Mouse (Mus musculus): ENCODE measurements around the gene Fbxo34. TPM values are rescaled to one million over a fixed set of nuclear protein-coding genes. Genes with fewer than 3 reads are reported as not detected.
A peak's percentile ranks its signal among the peaks of the same experiment; 100 is the strongest.

Gene Fbxo34
- polyA plus RNA-seq, 1 experiment = not detected

- no peak overlapping the region for H3K27ac ChIP-seq (ENCODE audit: insufficient read depth, low read depth, low read length)
- peaks cover 11% of the 10 kb centered on the region for H3K4me1 ChIP-seq (ENCODE audit: control insufficient read depth, insufficient read depth, low read length)
- H3K4me3 ChIP-seq (ENCODE audit: insufficient read depth, low read depth, low read length) = no peak overlapping the region
- WGBS = 65% methylated on average over 1 of the region's 1 CpGs
- no peak for TF ChIP-seq POLR2A (IDR thresholded peaks at IDR 0.05; ENCODE audit: insufficient read depth, low read depth, low read length)
- no peak for TF ChIP-seq CTCF (IDR thresholded peaks at IDR 0.05; ENCODE audit: insufficient read depth, low read depth, low read length)
Observed at GRCm38 (mm10) chr14:47532496-47532895, 82.3 kb downstream of the Fbxo34 start.

GRCm38 (mm10) chr14:47533365-47534175, 83.3 kb downstream of the Fbxo34 start:
- no peak overlapping the region for H3K4me3 ChIP-seq (ENCODE audit: insufficient read depth, low read depth, low read length)
- H3K4me1 ChIP-seq (ENCODE audit: control insufficient read depth, insufficient read depth, low read length) = peaks cover 11% of the 10 kb centered on the region
- WGBS = 21% methylated on average over 11 of the region's 11 CpGs
- H3K27ac ChIP-seq (ENCODE audit: insufficient read depth, low read depth, low read length) = peak overlapping the region; percentile 45
- TF ChIP-seq POLR2A (IDR thresholded peaks at IDR 0.05; ENCODE audit: insufficient read depth, low read depth, low read length) (no peak), CTCF (IDR thresholded peaks at IDR 0.05; ENCODE audit: insufficient read depth, low read depth, low read length) (no peak)

GRCm38 (mm10) chr14:47534176-47534525, 83.9 kb downstream of the Fbxo34 start:
- no peak for TF ChIP-seq POLR2A (IDR thresholded peaks at IDR 0.05; ENCODE audit: insufficient read depth, low read depth, low read length)
- no peak for TF ChIP-seq CTCF (IDR thresholded peaks at IDR 0.05; ENCODE audit: insufficient read depth, low read depth, low read length)
- Histone ChIP-seq H3K27ac (ENCODE audit: insufficient read depth, low read depth, low read length) (no peak overlapping the region; the same call in 1 of the 2 replicates), H3K4me3 (ENCODE audit: insufficient read depth, low read depth, low read length) (no peak overlapping the region), H3K4me1 (ENCODE audit: control insufficient read depth, insufficient read depth, low read length) (peaks cover 11% of the 10 kb centered on the region)
- WGBS = 80% methylated on average over 5 of the region's 5 CpGs

- Histone ChIP-seq H3K4me3 (ENCODE audit: insufficient read depth, low read depth, low read length) (no peak overlapping the region), H3K27ac (ENCODE audit: insufficient read depth, low read depth, low read length) (no peak overlapping the region), H3K4me1 (ENCODE audit: control insufficient read depth, insufficient read depth, low read length) (peaks cover 11% of the 10 kb centered on the region)
- WGBS = 88% methylated on average over 1 of the region's 1 CpGs
- TF ChIP-seq CTCF (IDR thresholded peaks at IDR 0.05; ENCODE audit: insufficient read depth, low read depth, low read length) = no peak
- no peak for TF ChIP-seq POLR2A (IDR thresholded peaks at IDR 0.05; ENCODE audit: insufficient read depth, low read depth, low read length)
Observed at GRCm38 (mm10) chr14:47535096-47535495, 84.9 kb downstream of the Fbxo34 start.

GRCm38 (mm10) chr14:47541325-47541948, 91.2 kb downstream of the Fbxo34 start:
- no peak overlapping the region for H3K27ac ChIP-seq (ENCODE audit: insufficient read depth, low read depth, low read length)
- no peaks in the 10 kb centered on the region for H3K4me1 ChIP-seq (ENCODE audit: control insufficient read depth, insufficient read depth, low read length)
- 84% methylated on average over 10 of the region's 10 CpGs for WGBS
- no peak for TF ChIP-seq POLR2A (IDR thresholded peaks at IDR 0.05; ENCODE audit: insufficient read depth, low read depth, low read length)
- no peak overlapping the region for H3K4me3 ChIP-seq (ENCODE audit: insufficient read depth, low read depth, low read length)

- WGBS = 95% methylated on average over 3 of the region's 3 CpGs
- H3K4me1 ChIP-seq (ENCODE audit: control insufficient read depth, insufficient read depth, low read length) = no peaks in the 10 kb centered on the region
- TF ChIP-seq CTCF (IDR thresholded peaks at IDR 0.05; ENCODE audit: insufficient read depth, low read depth, low read length) = no peak
- no peak for TF ChIP-seq POLR2A (IDR thresholded peaks at IDR 0.05; ENCODE audit: insufficient read depth, low read depth, low read length)
Observed at GRCm38 (mm10) chr14:47542283-47542682, 92.1 kb downstream of the Fbxo34 start.

GRCm38 (mm10) chr14:47544286-47544685, 94.1 kb downstream of the Fbxo34 start:
- no peaks in the 10 kb centered on the region for H3K4me1 ChIP-seq (ENCODE audit: control insufficient read depth, insufficient read depth, low read length)
- no peak overlapping the region for H3K27ac ChIP-seq (ENCODE audit: insufficient read depth, low read depth, low read length)
- 93% methylated on average over 5 of the region's 5 CpGs for WGBS
- H3K4me3 ChIP-seq (ENCODE audit: insufficient read depth, low read depth, low read length) = no peak overlapping the region
- TF ChIP-seq CTCF (IDR thresholded peaks at IDR 0.05; ENCODE audit: insufficient read depth, low read depth, low read length) (no peak), POLR2A (IDR thresholded peaks at IDR 0.05; ENCODE audit: insufficient read depth, low read depth, low read length) (no peak)

More at GRCm38 (mm10) chr14:47542283-47542682, 92.1 kb downstream of the Fbxo34 start:
- Histone ChIP-seq H3K4me3 (ENCODE audit: insufficient read depth, low read depth, low read length) (no peak overlapping the region), H3K27ac (ENCODE audit: insufficient read depth, low read depth, low read length) (no peak overlapping the region)

- Histone ChIP-seq H3K4me3 (ENCODE audit: insufficient read depth, low read depth, low read length) (no peak overlapping the region), H3K4me1 (ENCODE audit: control insufficient read depth, insufficient read depth, low read length) (no peaks in the 10 kb centered on the region), H3K27ac (ENCODE audit: insufficient read depth, low read depth, low read length) (no peak overlapping the region)
- TF ChIP-seq CTCF (IDR thresholded peaks at IDR 0.05; ENCODE audit: insufficient read depth, low read depth, low read length) (no peak), POLR2A (IDR thresholded peaks at IDR 0.05; ENCODE audit: insufficient read depth, low read depth, low read length) (no peak)
- 96% methylated on average over 4 of the region's 4 CpGs for WGBS
Observed at GRCm38 (mm10) chr14:47544877-47545276, 94.7 kb downstream of the Fbxo34 start.

- TF ChIP-seq CTCF (IDR thresholded peaks at IDR 0.05; ENCODE audit: insufficient read depth, low read depth, low read length) (no peak), POLR2A (IDR thresholded peaks at IDR 0.05; ENCODE audit: insufficient read depth, low read depth, low read length) (no peak)
- H3K27ac ChIP-seq (ENCODE audit: insufficient read depth, low read depth, low read length) = no peak overlapping the region
- WGBS = 90% methylated on average over 6 of the region's 6 CpGs
- H3K4me3 ChIP-seq (ENCODE audit: insufficient read depth, low read depth, low read length) = no peak overlapping the region
- H3K4me1 ChIP-seq (ENCODE audit: control insufficient read depth, insufficient read depth, low read length) = no peaks in the 10 kb centered on the region
Observed at GRCm38 (mm10) chr14:47551668-47552067, 101.4 kb downstream of the Fbxo34 start.
